Mouse (Mus musculus) activated CD4-positive, CD25-positive, alpha-beta regulatory T cell, adult 4 months (primary cell): ENCODE data around the gene Dusp8. TPM values are rescaled to one million over a fixed set of nuclear protein-coding genes. Genes with fewer than 3 reads are reported as not detected.

Source experiments
- ATAC-seq: one replicate; pipeline ENCODE4 v1.8.0; 2017
- polyA plus RNA-seq, 2 experiments: library from polyadenylated mRNA; unstranded; fragments of 100-300 nt; shearing (Covaris generic); gene quantifications; one replicate each; pipeline ENCODE4 v1.2.1; 2017

The Dusp8 gene
- polyA plus RNA-seq, 2 experiments from 2014 or later = 0.09 to 0.16 TPM

- ATAC-seq = no peak
Observed at GRCm38 (mm10) chr7:142084820-142085219, 10.8 kb downstream of the Dusp8 start.

GRCm38 (mm10) chr7:142084395-142084794 is 11.2 kb downstream of the Dusp8 start:
- ATAC-seq = no peak

- no peak for ATAC-seq
Observed at GRCm38 (mm10) chr7:142083588-142084317, 11.9 kb downstream of the Dusp8 start.

GRCm38 (mm10) chr7:142082607-142083006 is 13.0 kb downstream of the Dusp8 start:
- no peak for ATAC-seq

- no peak for ATAC-seq
Observed at GRCm38 (mm10) chr7:142082179-142082578, 13.5 kb downstream of the Dusp8 start.

GRCm38 (mm10) chr7:142081736-142082135 is 13.9 kb downstream of the Dusp8 start:
- ATAC-seq = no peak

- ATAC-seq = no peak
Observed at GRCm38 (mm10) chr7:142080876-142081275, 14.8 kb downstream of the Dusp8 start.

- ATAC-seq = no peak
Observed at GRCm38 (mm10) chr7:142079365-142079764, 16.3 kb downstream of the Dusp8 start.

- no peak for ATAC-seq
Observed at GRCm38 (mm10) chr7:142077138-142077537, 18.5 kb downstream of the Dusp8 start.

GRCm38 (mm10) chr7:142074146-142074886 is 21.3 kb downstream of the Dusp8 start:
- ATAC-seq = no peak

GRCm38 (mm10) chr7:142071717-142072116 is 23.9 kb downstream of the Dusp8 start:
- ATAC-seq = no peak

- ATAC-seq = no peak
Observed at GRCm38 (mm10) chr7:142071212-142071578, 24.4 kb downstream of the Dusp8 start.

GRCm38 (mm10) chr7:142070458-142071211 is 25.0 kb downstream of the Dusp8 start:
- no peak for ATAC-seq

GRCm38 (mm10) chr7:142068429-142068828 is 27.2 kb downstream of the Dusp8 start:
- ATAC-seq = no peak

GRCm38 (mm10) chr7:142060931-142061565 is 34.6 kb downstream of the Dusp8 start, which contains the start of gene Mob2:
Mob2 (minus strand) TSS chr7:142061065.
- ATAC-seq = peak; percentile 78

- ATAC-seq = no peak
Observed at GRCm38 (mm10) chr7:142060185-142060930, 35.3 kb downstream of the Dusp8 start.

- ATAC-seq = no peak
Observed at GRCm38 (mm10) chr7:142059024-142059423, 36.6 kb downstream of the Dusp8 start.

- ATAC-seq = no peak
Observed at GRCm38 (mm10) chr7:142057121-142057520, 38.5 kb downstream of the Dusp8 start.

GRCm38 (mm10) chr7:142056601-142057061 is 39.0 kb downstream of the Dusp8 start:
- ATAC-seq = peak; percentile 71

- ATAC-seq = no peak
Observed at GRCm38 (mm10) chr7:142055431-142055830, 40.2 kb downstream of the Dusp8 start.

- ATAC-seq = no peak
Observed at GRCm38 (mm10) chr7:142050536-142050935, 45.1 kb downstream of the Dusp8 start.

GRCm38 (mm10) chr7:142045932-142046331 is 49.7 kb downstream of the Dusp8 start:
- ATAC-seq = no peak
